Mouse (Mus musculus): ENCODE measurements around the gene Dazl. TPM values are rescaled to one million over a fixed set of nuclear protein-coding genes. Genes with fewer than 3 reads are reported as not detected.

Dazl gene
- polyA plus RNA-seq, 1 experiment from 2014 or later = 0.78 TPM

- Histone ChIP-seq H3K4me1 (replicated peaks; ENCODE audit: control insufficient read depth, insufficient read depth, low read length) (no peaks in the 10 kb centered on the region), H3K9ac (ENCODE audit: low read length) (no peak overlapping the region), H3K4me3 (ENCODE audit: low read depth, low read length) (no peak overlapping the region), H3K27me3 (replicated peaks; ENCODE audit: control insufficient read depth, insufficient read depth, low read length) (no peaks in the 10 kb centered on the region), H3K4me2 (ENCODE audit: low read length) (no peak overlapping the region), H3K36me3 (ENCODE audit: control insufficient read depth, insufficient read depth, low read length) (no peaks in the 10 kb centered on the region), H3K27ac (ENCODE audit: low read depth) (no peak overlapping the region), H3K9me3 (ENCODE audit: control insufficient read depth, low read length) (no peaks in the 10 kb centered on the region)
- ATAC-seq (replicated peaks; ENCODE audit: low FRiP score, low TSS enrichment, low read depth) (no peak), DNase-seq (ENCODE audit: low spot score) (peak; percentile 39)
- WGBS = 83% methylated on average over 6 of the region's 6 CpGs
Observed at GRCm38 (mm10) chr17:50246605-50247004, 46.8 kb downstream of the Dazl start.

GRCm38 (mm10) chr17:50244675-50245074 is 48.8 kb downstream of the Dazl start:
- no peaks in the 10 kb centered on the region for H3K9me3 ChIP-seq (ENCODE audit: control insufficient read depth, low read length)
- 49% methylated on average over 4 of the region's 4 CpGs for WGBS
- H3K27me3 ChIP-seq (replicated peaks; ENCODE audit: control insufficient read depth, insufficient read depth, low read length) = no peaks in the 10 kb centered on the region
- no peak overlapping the region for H3K4me2 ChIP-seq (ENCODE audit: low read length)
- no peak overlapping the region for H3K4me3 ChIP-seq (ENCODE audit: low read depth, low read length)
- DNase-seq (ENCODE audit: low spot score) = peak; percentile 24
- H3K27ac ChIP-seq (ENCODE audit: low read depth) = no peak overlapping the region
- ATAC-seq (replicated peaks; ENCODE audit: low FRiP score, low TSS enrichment, low read depth) = 0 out of 2 replicates have a peak, but pooled peaks have one; percentile 3
- no peaks in the 10 kb centered on the region for H3K4me1 ChIP-seq (replicated peaks; ENCODE audit: control insufficient read depth, insufficient read depth, low read length)
- no peaks in the 10 kb centered on the region for H3K36me3 ChIP-seq (ENCODE audit: control insufficient read depth, insufficient read depth, low read length)
- H3K9ac ChIP-seq (ENCODE audit: low read length) = no peak overlapping the region

- ATAC-seq (replicated peaks; ENCODE audit: low FRiP score, low TSS enrichment, low read depth) (no peak), DNase-seq (ENCODE audit: low spot score) (peak; percentile 46)
- WGBS = 83% methylated on average over 11 of the region's 11 CpGs
- Histone ChIP-seq H3K9ac (ENCODE audit: low read length) (no peak overlapping the region), H3K9me3 (ENCODE audit: control insufficient read depth, low read length) (no peaks in the 10 kb centered on the region), H3K4me1 (replicated peaks; ENCODE audit: control insufficient read depth, insufficient read depth, low read length) (no peaks in the 10 kb centered on the region), H3K27me3 (replicated peaks; ENCODE audit: control insufficient read depth, insufficient read depth, low read length) (no peaks in the 10 kb centered on the region), H3K36me3 (ENCODE audit: control insufficient read depth, insufficient read depth, low read length) (no peaks in the 10 kb centered on the region), H3K27ac (ENCODE audit: low read depth) (no peak overlapping the region), H3K4me3 (ENCODE audit: low read depth, low read length) (no peak overlapping the region), H3K4me2 (ENCODE audit: low read length) (no peak overlapping the region)
Observed at GRCm38 (mm10) chr17:50243326-50243725, 50.1 kb downstream of the Dazl start.

- H3K4me2 ChIP-seq (ENCODE audit: low read length) = no peak overlapping the region
- H3K9me3 ChIP-seq (ENCODE audit: control insufficient read depth, low read length) = no peaks in the 10 kb centered on the region
- H3K36me3 ChIP-seq (ENCODE audit: control insufficient read depth, insufficient read depth, low read length) = no peaks in the 10 kb centered on the region
- DNase-seq (ENCODE audit: low spot score) = peak; percentile 44
- H3K4me3 ChIP-seq (ENCODE audit: low read depth, low read length) = no peak overlapping the region
- no peaks in the 10 kb centered on the region for H3K27me3 ChIP-seq (replicated peaks; ENCODE audit: control insufficient read depth, insufficient read depth, low read length)
- H3K4me1 ChIP-seq (replicated peaks; ENCODE audit: control insufficient read depth, insufficient read depth, low read length) = 0 out of 2 replicates have a peak, but pooled peaks cover 3% of the 10 kb centered on the region
- 0 out of 2 replicates have a peak, but pooled peaks have one; percentile 23 for ATAC-seq (replicated peaks; ENCODE audit: low FRiP score, low TSS enrichment, low read depth)
- H3K27ac ChIP-seq (ENCODE audit: low read depth) = no peak overlapping the region
- WGBS = 61% methylated on average over 11 of the region's 11 CpGs
- no peak overlapping the region for H3K9ac ChIP-seq (ENCODE audit: low read length)
Observed at GRCm38 (mm10) chr17:50237818-50238610, 55.4 kb downstream of the Dazl start.

GRCm38 (mm10) chr17:50237436-50237709 is 56.1 kb downstream of the Dazl start:
- H3K4me2 ChIP-seq (ENCODE audit: low read length) = no peak overlapping the region
- H3K27me3 ChIP-seq (replicated peaks; ENCODE audit: control insufficient read depth, insufficient read depth, low read length) = no peaks in the 10 kb centered on the region
- H3K27ac ChIP-seq (ENCODE audit: low read depth) = no peak overlapping the region
- no peaks in the 10 kb centered on the region for H3K9me3 ChIP-seq (ENCODE audit: control insufficient read depth, low read length)
- WGBS = 8% methylated on average over 8 of the region's 8 CpGs
- 0 out of 2 replicates have a peak, but pooled peaks cover 3% of the 10 kb centered on the region for H3K4me1 ChIP-seq (replicated peaks; ENCODE audit: control insufficient read depth, insufficient read depth, low read length)
- no peak overlapping the region for H3K4me3 ChIP-seq (ENCODE audit: low read depth, low read length)
- ATAC-seq (replicated peaks; ENCODE audit: low FRiP score, low TSS enrichment, low read depth) (peak; percentile 32; the same call in 1 of the 2 replicates), DNase-seq (ENCODE audit: low spot score) (peak; percentile 89)
- H3K36me3 ChIP-seq (ENCODE audit: control insufficient read depth, insufficient read depth, low read length) = no peaks in the 10 kb centered on the region
- no peak overlapping the region for H3K9ac ChIP-seq (ENCODE audit: low read length)

GRCm38 (mm10) chr17:50236702-50237435 is 56.6 kb downstream of the Dazl start:
- H3K4me1 ChIP-seq (replicated peaks; ENCODE audit: control insufficient read depth, insufficient read depth, low read length) = 0 out of 2 replicates have a peak, but pooled peaks cover 3% of the 10 kb centered on the region
- no peaks in the 10 kb centered on the region for H3K27me3 ChIP-seq (replicated peaks; ENCODE audit: control insufficient read depth, insufficient read depth, low read length)
- no peak overlapping the region for H3K27ac ChIP-seq (ENCODE audit: low read depth)
- H3K9ac ChIP-seq (ENCODE audit: low read length) = no peak overlapping the region
- H3K4me2 ChIP-seq (ENCODE audit: low read length) = no peak overlapping the region
- no peaks in the 10 kb centered on the region for H3K9me3 ChIP-seq (ENCODE audit: control insufficient read depth, low read length)
- no peak overlapping the region for H3K4me3 ChIP-seq (ENCODE audit: low read depth, low read length)
- H3K36me3 ChIP-seq (ENCODE audit: control insufficient read depth, insufficient read depth, low read length) = no peaks in the 10 kb centered on the region
- ATAC-seq (replicated peaks; ENCODE audit: low FRiP score, low TSS enrichment, low read depth) = no peak
- 52% methylated on average over 9 of the region's 9 CpGs for WGBS
- no peak for DNase-seq (ENCODE audit: low spot score)

- H3K27ac ChIP-seq (ENCODE audit: low read depth) = no peak overlapping the region
- 62% methylated on average over 13 of the region's 13 CpGs for WGBS
- no peaks in the 10 kb centered on the region for H3K9me3 ChIP-seq (ENCODE audit: control insufficient read depth, low read length)
- no peak overlapping the region for H3K4me2 ChIP-seq (ENCODE audit: low read length)
- no peak overlapping the region for H3K4me3 ChIP-seq (ENCODE audit: low read depth, low read length)
- no peaks in the 10 kb centered on the region for H3K36me3 ChIP-seq (ENCODE audit: control insufficient read depth, insufficient read depth, low read length)
- 0 out of 2 replicates have a peak, but pooled peaks cover 3% of the 10 kb centered on the region for H3K4me1 ChIP-seq (replicated peaks; ENCODE audit: control insufficient read depth, insufficient read depth, low read length)
- ATAC-seq (replicated peaks; ENCODE audit: low FRiP score, low TSS enrichment, low read depth) (no peak), DNase-seq (ENCODE audit: low spot score) (no peak)
- no peaks in the 10 kb centered on the region for H3K27me3 ChIP-seq (replicated peaks; ENCODE audit: control insufficient read depth, insufficient read depth, low read length)
- H3K9ac ChIP-seq (ENCODE audit: low read length) = no peak overlapping the region
Observed at GRCm38 (mm10) chr17:50235943-50236701, 57.3 kb downstream of the Dazl start.

- no peaks in the 10 kb centered on the region for H3K9me3 ChIP-seq (ENCODE audit: control insufficient read depth, low read length)
- H3K27ac ChIP-seq (ENCODE audit: low read depth) = no peak overlapping the region
- H3K9ac ChIP-seq (ENCODE audit: low read length) = no peak overlapping the region
- H3K4me1 ChIP-seq (replicated peaks; ENCODE audit: control insufficient read depth, insufficient read depth, low read length) = 0 out of 2 replicates have a peak, but pooled peaks cover 3% of the 10 kb centered on the region
- no peaks in the 10 kb centered on the region for H3K27me3 ChIP-seq (replicated peaks; ENCODE audit: control insufficient read depth, insufficient read depth, low read length)
- H3K36me3 ChIP-seq (ENCODE audit: control insufficient read depth, insufficient read depth, low read length) = no peaks in the 10 kb centered on the region
- peak; percentile 24 for DNase-seq (ENCODE audit: low spot score)
- H3K4me3 ChIP-seq (ENCODE audit: low read depth, low read length) = no peak overlapping the region
- no peak for ATAC-seq (replicated peaks; ENCODE audit: low FRiP score, low TSS enrichment, low read depth)
- WGBS = 89% methylated on average over 5 of the region's 5 CpGs
- H3K4me2 ChIP-seq (ENCODE audit: low read length) = no peak overlapping the region
Observed at GRCm38 (mm10) chr17:50233956-50234355, 59.5 kb downstream of the Dazl start.

Measured in intestine, embryonic 14.5 days (tissue).